Mouse (Mus musculus): ENCODE data around the gene Flcn. TPM values are rescaled to one million over a fixed set of nuclear protein-coding genes. Genes with fewer than 3 reads are reported as not detected.

Flcn gene
- total RNA-seq, 1 experiment, result 24.6 TPM

- in situ Hi-C loops (cut with MboI; ENCODE audit: low sequenced_read_pairs in 2 of 2, unreplicated experiment in 2 of 2), result no loop called here
- H3K36me3 ChIP-seq (ENCODE audit: control insufficient read depth, insufficient read depth, low read length, poor library complexity, severe bottlenecking), result peaks cover 13% of the 10 kb centered on the region; the same call in 1 of the 2 replicates
- H3K4me3 ChIP-seq (ENCODE audit: insufficient read depth in 1 of 2, low read depth in 1 of 2, low read length in 2 of 2, poor library complexity in 1 of 2, severe bottlenecking in 1 of 2), result no peak overlapping the region
- no peak overlapping the region for H3K27ac ChIP-seq (ENCODE audit: insufficient read depth, low read depth, low read length, poor library complexity, severe bottlenecking)
- H3K9ac ChIP-seq (ENCODE audit: insufficient read depth, low read depth, low read length, poor library complexity, severe bottlenecking), result no peak overlapping the region
- H3K9me3 ChIP-seq (ENCODE audit: control insufficient read depth, insufficient read depth, low read depth, low read length), result no peaks in the 10 kb centered on the region
- H3K4me1 ChIP-seq (ENCODE audit: control insufficient read depth in 2 of 2, insufficient read depth in 2 of 2, low read length in 2 of 2, poor library complexity in 1 of 2), result peaks cover 0 to 2% of the 10 kb centered on the region in 2 experiments; a peak in 1 of 4 replicates
- DNase-seq (ENCODE audit: low read depth, low spot score), result peak; percentile 91
- TF ChIP-seq ZC3H11A (IDR thresholded peaks at IDR 0.05; ENCODE audit: borderline replicate concordance, low read depth, low read length) (peak; percentile 49; the same call in 1 of the 2 replicates), CHD2 (IDR thresholded peaks at IDR 0.05; ENCODE audit: low read depth, low read length) (no peak), HCFC1 (IDR thresholded peaks at IDR 0.05; ENCODE audit: borderline replicate concordance, insufficient read depth, low read length) (peak; percentile 46; the same call in 1 of the 2 replicates), MAFK (IDR thresholded peaks at IDR 0.05; ENCODE audit: insufficient read depth, low read depth, low read length) (no peak), ZNF384 (IDR thresholded peaks at IDR 0.05; ENCODE audit: low read depth, low read length) (0 out of 2 replicates have a peak, but pooled peaks have one; percentile 31)
These were observed 31.5 kb downstream of the Flcn start for GRCm38 (mm10) chr11:59778181-59778873.

- no peak for TF ChIP-seq MAFK (IDR thresholded peaks at IDR 0.05; ENCODE audit: insufficient read depth, low read depth, low read length)
- TF ChIP-seq CHD2 (IDR thresholded peaks at IDR 0.05; ENCODE audit: low read depth, low read length), result no peak
- TF ChIP-seq ZC3H11A (IDR thresholded peaks at IDR 0.05; ENCODE audit: borderline replicate concordance, low read depth, low read length), result no peak
- TF ChIP-seq ZNF384 (IDR thresholded peaks at IDR 0.05; ENCODE audit: low read depth, low read length), result no peak
- no peak for TF ChIP-seq HCFC1 (IDR thresholded peaks at IDR 0.05; ENCODE audit: borderline replicate concordance, insufficient read depth, low read length)
- H3K9ac ChIP-seq (ENCODE audit: insufficient read depth, low read depth, low read length, poor library complexity, severe bottlenecking), result no peak overlapping the region
- DNase-seq (ENCODE audit: low read depth, low spot score), result no peak
- no peak overlapping the region for H3K27ac ChIP-seq (ENCODE audit: insufficient read depth, low read depth, low read length, poor library complexity, severe bottlenecking)
- no peak overlapping the region for H3K4me3 ChIP-seq (ENCODE audit: insufficient read depth in 1 of 2, low read depth in 1 of 2, low read length in 2 of 2, poor library complexity in 1 of 2, severe bottlenecking in 1 of 2)
- in situ Hi-C loops (cut with MboI; ENCODE audit: low sequenced_read_pairs in 2 of 2, unreplicated experiment in 2 of 2), result no loop called here
- H3K36me3 ChIP-seq (ENCODE audit: control insufficient read depth, insufficient read depth, low read length, poor library complexity, severe bottlenecking), result peaks cover 14% of the 10 kb centered on the region; the same call in 1 of the 2 replicates
- H3K4me1 ChIP-seq (ENCODE audit: control insufficient read depth in 2 of 2, insufficient read depth in 2 of 2, low read length in 2 of 2, poor library complexity in 1 of 2), result peaks cover 0 to 1% of the 10 kb centered on the region in 2 experiments; a peak in 1 of 4 replicates
- no peaks in the 10 kb centered on the region for H3K9me3 ChIP-seq (ENCODE audit: control insufficient read depth, insufficient read depth, low read depth, low read length)
These were observed 32.6 kb downstream of the Flcn start for GRCm38 (mm10) chr11:59777259-59777658.

GRCm38 (mm10) chr11:59775435-59776148 is 34.2 kb downstream of the Flcn start:
- no peaks in the 10 kb centered on the region for H3K4me1 ChIP-seq (ENCODE audit: control insufficient read depth in 2 of 2, insufficient read depth in 2 of 2, low read length in 2 of 2, poor library complexity in 1 of 2)
- TF ChIP-seq HCFC1 (IDR thresholded peaks at IDR 0.05; ENCODE audit: borderline replicate concordance, insufficient read depth, low read length), result no peak
- TF ChIP-seq ZC3H11A (IDR thresholded peaks at IDR 0.05; ENCODE audit: borderline replicate concordance, low read depth, low read length), result no peak
- TF ChIP-seq CHD2 (IDR thresholded peaks at IDR 0.05; ENCODE audit: low read depth, low read length), result no peak
- no peaks in the 10 kb centered on the region for H3K9me3 ChIP-seq (ENCODE audit: control insufficient read depth, insufficient read depth, low read depth, low read length)
- no peak overlapping the region for H3K27ac ChIP-seq (ENCODE audit: insufficient read depth, low read depth, low read length, poor library complexity, severe bottlenecking)
- H3K36me3 ChIP-seq (ENCODE audit: control insufficient read depth, insufficient read depth, low read length, poor library complexity, severe bottlenecking), result peaks cover 25% of the 10 kb centered on the region
- H3K9ac ChIP-seq (ENCODE audit: insufficient read depth, low read depth, low read length, poor library complexity, severe bottlenecking), result no peak overlapping the region
- in situ Hi-C loops (cut with MboI; ENCODE audit: low sequenced_read_pairs in 2 of 2, unreplicated experiment in 2 of 2), result no loop called here
- DNase-seq (ENCODE audit: low read depth, low spot score), result no peak
- H3K4me3 ChIP-seq (ENCODE audit: insufficient read depth in 1 of 2, low read depth in 1 of 2, low read length in 2 of 2, poor library complexity in 1 of 2, severe bottlenecking in 1 of 2), result no peak overlapping the region

GRCm38 (mm10) chr11:59774522-59774921 is 35.3 kb downstream of the Flcn start:
- Histone ChIP-seq H3K4me3 (ENCODE audit: insufficient read depth in 1 of 2, low read depth in 1 of 2, low read length in 2 of 2, poor library complexity in 1 of 2, severe bottlenecking in 1 of 2) (no peak overlapping the region), H3K9ac (ENCODE audit: insufficient read depth, low read depth, low read length, poor library complexity, severe bottlenecking) (no peak overlapping the region), H3K9me3 (ENCODE audit: control insufficient read depth, insufficient read depth, low read depth, low read length) (no peaks in the 10 kb centered on the region), H3K36me3 (ENCODE audit: control insufficient read depth, insufficient read depth, low read length, poor library complexity, severe bottlenecking) (peaks cover 30% of the 10 kb centered on the region), H3K27ac (ENCODE audit: insufficient read depth, low read depth, low read length, poor library complexity, severe bottlenecking) (no peak overlapping the region), H3K4me1 (ENCODE audit: control insufficient read depth in 2 of 2, insufficient read depth in 2 of 2, low read length in 2 of 2, poor library complexity in 1 of 2) (no peaks in the 10 kb centered on the region)
- in situ Hi-C loops (cut with MboI; ENCODE audit: low sequenced_read_pairs in 2 of 2, unreplicated experiment in 2 of 2), result no loop called here
- DNase-seq (ENCODE audit: low read depth, low spot score), result no peak
- TF ChIP-seq ZNF384 (IDR thresholded peaks at IDR 0.05; ENCODE audit: low read depth, low read length) (no peak), ZC3H11A (IDR thresholded peaks at IDR 0.05; ENCODE audit: borderline replicate concordance, low read depth, low read length) (no peak), MAFK (IDR thresholded peaks at IDR 0.05; ENCODE audit: insufficient read depth, low read depth, low read length) (no peak), HCFC1 (IDR thresholded peaks at IDR 0.05; ENCODE audit: borderline replicate concordance, insufficient read depth, low read length) (no peak), CHD2 (IDR thresholded peaks at IDR 0.05; ENCODE audit: low read depth, low read length) (no peak)

All from ES-E14 (cell line).